Mouse (Mus musculus): ENCODE measurements around the gene Cadm3.

DNA sequence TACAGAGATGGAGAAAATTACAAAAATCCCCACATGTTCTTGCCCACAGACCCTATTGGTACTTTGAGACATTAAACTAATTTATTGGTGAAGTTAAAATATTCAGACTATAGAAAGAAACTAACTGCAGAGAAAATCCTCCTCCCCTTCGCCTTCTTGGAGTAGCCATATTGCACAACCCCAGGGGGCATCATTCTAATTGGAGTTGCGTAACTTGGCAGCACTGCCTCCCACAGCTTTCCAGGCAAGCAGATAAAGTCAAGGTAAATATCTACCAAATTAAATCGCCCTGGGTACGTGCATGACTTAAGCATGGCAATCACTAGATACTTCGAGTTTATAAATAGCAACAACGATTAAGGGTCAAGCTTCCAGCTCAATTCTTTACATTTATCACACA lies 4.1 kb upstream of the Cadm3 start:
- TF ChIP-seq CTCF (IDR thresholded peaks at IDR 0.05; ENCODE audit: low read depth) (no peak), EP300 (optimal IDR thresholded peaks at IDR 0.05) (no peak)

Measured in stomach, postnatal 0 days (tissue).